Mouse (Mus musculus) right cerebral cortex, postnatal 25 days (tissue): ENCODE measurements around the gene Zkscan7.
A peak's percentile ranks its signal among the peaks of the same experiment; 100 is the strongest.
"Not testable (repeated sequence)": the region's sequence is repeated elsewhere in the genome, so short reads cannot be mapped to it uniquely, and the experiment has no call there.

Source experiments
- DNase-seq: peaks from one replicate; pipeline ENCODE4 v3.0.0; 2022

Zkscan7 gene

DNA sequence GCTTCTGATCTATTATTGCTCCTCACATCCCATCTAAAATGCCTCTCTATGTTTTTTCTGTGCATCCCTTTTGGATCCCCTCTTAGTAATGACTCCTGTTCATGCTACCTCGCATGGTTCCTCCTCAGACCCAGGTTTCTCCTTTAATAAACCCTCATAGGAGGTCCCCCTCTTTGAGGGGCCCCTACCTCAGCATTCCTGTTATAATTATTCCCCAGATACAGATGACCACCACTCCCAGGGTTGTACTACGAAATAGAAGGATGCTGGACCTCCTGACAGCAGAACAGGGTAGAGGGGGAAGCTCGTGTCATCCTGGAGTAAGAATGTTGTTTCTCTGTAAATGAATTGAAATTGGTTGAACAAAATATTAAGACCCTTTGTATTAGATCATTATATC, at the start of gene Zkscan7:
Gene Zkscan7, plus strand, starts transcription at position 301 of the 400 bp plus-strand sequence.
- no peak for DNase-seq

DNA sequence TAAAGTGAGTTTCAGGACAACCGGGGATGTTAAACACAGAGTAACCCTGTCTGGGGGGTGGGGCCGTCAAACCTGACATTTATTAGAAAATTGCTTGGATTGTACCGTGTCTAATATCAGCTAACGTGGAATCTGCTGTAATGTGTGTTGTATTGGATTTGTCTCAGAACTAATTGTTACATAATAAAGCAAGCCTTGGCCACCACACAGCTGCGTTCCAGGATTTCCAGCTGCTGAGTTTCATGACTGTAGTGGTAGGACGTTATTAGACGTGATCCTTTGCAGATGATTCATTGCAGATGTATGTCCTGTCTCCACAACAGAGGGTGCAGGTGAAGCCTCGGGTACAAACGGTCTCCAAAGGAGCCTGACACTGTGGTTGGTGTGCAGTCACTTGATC, 49.4 kb upstream of the Zkscan7 start:
- DNase-seq = no peak

DNA sequence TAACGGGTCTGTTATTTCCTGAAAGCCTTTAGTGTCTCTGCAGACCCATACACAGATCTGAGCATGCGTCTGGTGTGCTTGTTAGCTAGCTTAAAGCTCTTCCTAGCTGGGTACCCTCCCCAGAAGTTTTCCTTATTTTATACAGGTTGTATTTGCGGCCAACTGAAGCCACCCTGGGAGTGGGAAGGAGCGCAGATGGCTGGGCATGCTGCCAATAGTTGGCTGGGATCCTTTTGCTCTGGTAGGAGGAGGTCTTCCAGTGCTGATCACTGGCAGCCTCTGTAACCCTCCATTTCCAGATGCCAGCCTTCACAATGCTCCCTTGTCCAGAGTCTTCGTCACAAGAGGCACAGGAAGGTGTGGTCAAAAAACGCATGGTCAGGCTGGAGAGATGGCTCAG, 48.7 kb upstream of the Zkscan7 start:
- peak; percentile 44 for DNase-seq

DNA sequence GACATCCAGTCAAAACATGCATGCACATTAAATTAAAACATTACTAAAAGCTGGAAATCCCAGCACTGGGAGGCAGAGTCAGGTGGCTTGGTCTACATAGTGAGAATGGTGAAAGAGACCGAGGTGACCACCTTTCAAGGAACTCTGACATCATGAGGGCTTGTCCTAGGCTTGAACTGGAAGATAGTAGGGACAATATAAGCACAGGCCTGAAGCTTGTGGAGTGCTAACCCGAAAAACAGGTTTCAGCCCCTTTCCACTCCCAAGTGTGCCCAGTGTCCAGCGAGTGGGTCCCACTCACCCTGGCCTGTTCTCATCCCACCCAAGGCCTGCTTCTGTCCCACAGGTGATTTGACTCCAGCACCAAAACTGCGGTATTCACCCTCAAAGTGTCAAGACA, 48.3 kb upstream of the Zkscan7 start:
- DNase-seq = no peak

DNA sequence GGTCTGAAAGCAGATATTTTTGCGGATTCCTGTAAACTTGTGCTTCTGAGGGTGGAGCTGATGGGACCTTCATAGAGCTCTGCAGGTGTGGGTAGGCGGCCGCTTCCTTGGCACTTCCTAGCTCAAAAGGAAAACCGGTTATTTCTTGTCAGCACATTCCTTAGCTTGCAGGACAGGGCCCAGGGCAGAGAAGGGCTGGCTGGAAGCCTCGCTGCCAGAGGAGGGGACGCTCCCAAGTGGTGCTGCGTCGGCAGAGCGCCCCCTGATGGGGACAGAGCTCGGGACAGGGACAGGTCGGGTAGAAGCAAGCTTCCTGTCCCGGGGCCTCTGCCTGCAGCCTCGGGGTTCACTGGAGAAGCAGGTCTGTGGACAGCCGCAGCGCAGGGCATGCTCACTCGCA, 47.8 kb upstream of the Zkscan7 start:
- DNase-seq = peak; percentile 8

DNA sequence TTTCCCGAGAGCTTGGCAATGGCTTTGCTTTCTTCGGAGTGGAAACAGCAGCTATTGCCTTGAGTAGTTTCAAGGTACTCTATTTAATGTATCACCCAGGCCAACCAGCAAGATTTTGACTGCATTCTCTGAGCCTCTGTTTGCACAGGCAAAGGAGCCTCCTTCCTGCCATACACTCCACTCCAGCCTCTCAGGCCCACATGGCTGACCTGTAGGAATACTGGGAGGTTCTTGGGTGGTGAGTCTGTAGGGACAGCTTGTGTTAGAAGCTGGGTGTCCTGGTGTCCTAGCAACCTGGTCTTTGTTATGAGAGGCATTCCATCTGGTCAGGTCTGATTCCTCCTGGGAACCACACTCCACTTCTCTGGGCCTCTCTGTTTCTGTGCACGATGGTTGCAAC, 41.7 kb upstream of the Zkscan7 start, which contains the start of gene Gm35549:
Gene Gm35549, minus strand, starts transcription at position 276 of the 400 bp plus-strand sequence.
- no peak for DNase-seq

DNA sequence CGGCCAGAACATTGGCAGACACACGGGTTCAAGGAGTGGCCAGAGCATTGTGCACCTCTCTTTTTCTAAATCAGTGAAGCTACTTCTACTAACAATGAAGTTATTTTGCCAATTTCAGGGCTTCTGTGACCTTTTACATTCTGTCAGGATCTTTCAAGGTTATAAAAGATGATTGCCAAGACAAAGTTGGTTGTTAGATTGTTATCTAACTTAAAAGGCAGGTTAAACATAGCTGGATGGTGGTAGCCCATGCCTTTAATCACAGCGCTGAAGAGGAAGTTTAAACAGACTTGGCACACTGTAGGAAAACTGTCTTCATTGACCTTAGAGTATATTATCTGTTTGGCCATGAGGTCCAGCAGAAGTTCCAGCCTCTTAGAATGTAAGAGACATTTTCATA, 39.9 kb upstream of the Zkscan7 start:
- DNase-seq = no peak

DNA sequence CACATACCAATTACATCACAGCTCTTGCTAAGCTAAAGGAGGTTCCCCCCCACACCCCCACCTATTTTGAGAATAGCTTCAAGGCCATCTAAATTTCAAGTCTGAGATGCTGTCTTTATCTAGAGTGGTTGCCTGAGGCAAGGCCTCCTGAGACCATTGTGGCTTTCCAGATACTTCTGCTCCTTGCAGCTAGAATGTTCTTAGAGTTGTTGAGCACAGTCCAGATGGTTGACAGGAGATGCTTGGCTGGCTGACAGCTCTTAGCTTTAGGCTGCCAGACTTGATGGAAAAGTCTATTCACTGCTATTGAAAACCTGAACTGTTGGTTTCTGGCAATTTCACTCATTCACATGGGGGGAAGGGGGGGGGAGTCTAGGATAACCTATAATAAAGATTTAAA, 39.3 kb upstream of the Zkscan7 start:
- no peak for DNase-seq

DNA sequence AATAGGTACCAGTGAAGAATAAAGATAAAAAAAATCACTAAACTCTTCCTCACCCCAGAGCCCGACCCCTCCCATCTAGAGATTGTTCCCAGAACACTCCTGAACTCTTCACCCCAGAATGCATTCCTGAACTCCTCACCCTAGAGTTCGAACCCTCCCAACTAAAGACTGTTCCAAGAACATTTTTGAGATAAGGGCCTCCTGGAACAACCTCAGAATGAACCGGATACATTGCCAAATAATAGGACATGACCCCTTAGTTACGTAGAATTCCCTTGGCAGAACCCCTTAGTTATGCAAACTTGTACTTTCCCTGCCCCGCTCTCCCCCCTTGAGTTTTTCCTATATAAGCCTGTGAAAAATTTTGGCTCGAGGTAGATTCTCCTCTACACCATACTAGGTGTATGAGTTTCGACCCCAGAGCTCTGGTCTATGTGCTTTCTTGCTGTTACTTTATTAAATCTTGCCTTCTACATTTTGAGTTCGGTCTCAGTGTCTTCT, 37.6 kb upstream of the Zkscan7 start:
- not testable (repeated sequence) for DNase-seq

DNA sequence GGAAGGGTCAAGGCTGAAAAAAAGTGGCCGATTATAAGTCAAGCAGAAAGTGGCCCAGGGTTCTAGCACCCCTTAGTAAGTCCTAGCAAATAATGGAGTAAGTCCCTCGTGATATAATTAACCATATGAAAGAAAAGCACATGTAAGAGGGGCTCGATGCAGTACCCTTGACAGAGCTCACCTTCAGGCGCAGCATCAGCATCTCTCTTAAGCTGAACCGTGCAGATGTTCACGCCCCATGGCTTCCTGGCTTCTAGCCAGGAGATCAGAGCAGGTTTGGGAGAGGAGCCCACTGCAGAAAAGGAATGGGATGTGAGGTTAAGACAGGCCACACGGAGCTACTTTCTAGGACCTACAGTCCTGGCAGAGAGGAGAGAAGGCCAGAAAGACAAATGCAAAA, 31.0 kb upstream of the Zkscan7 start:
- DNase-seq = no peak

DNA sequence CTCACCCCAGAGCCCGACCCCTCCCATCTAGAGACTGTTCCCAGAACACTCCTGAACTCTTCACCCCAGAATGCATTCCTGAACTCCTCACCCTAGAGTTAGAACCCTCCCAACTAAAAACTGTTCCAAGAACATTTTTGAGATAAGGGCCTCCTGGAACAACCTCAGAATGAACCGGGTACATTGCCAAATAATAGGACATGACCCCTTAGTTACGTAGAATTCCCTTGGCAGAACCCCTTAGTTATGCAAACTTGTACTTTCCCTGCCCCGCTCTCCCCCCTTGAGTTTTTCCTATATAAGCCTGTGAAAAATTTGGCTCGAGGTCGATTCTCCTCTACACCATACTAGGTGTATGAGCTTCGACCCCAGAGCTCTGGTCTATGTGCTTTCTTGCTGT, 30.3 kb upstream of the Zkscan7 start:
- DNase-seq = not testable (repeated sequence)

DNA sequence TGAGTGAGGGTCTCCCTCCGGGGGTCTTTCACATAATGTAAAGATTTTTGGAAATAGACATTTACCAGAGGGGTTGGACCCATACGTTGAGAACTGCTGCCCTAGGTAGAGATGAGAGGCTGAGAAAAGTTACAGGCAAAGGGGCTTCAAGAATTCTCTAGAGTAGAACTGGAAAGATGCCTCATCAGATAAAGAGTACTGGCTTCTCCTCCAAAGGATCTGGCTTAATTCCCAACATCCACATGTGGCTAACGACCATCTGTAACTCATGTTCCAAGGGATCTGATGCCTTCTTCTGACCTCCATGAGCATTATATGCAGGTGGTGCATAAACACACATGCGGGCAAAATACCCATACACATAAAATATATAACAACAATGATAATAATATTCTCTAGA, 29.9 kb upstream of the Zkscan7 start:
- no peak for DNase-seq

DNA sequence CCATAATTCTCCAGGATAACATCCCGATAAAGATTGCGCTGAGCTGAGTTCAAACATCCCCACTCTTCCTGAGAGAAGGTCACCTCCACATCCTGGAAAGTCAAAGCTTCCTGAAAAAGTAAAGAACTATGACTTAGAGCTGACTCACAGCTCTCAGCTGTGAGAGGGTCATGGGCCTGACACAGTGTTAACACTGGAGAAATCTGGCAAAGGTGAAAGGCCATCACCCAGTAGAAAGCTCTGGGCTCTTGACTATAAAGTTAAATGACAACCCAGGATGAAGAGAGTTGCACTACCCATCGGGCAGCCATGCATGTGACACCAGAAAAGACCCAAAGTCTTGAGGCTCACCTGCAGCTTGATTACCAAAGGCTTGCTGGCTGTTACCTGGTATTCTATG, 28.8 kb upstream of the Zkscan7 start:
- DNase-seq = no peak

DNA sequence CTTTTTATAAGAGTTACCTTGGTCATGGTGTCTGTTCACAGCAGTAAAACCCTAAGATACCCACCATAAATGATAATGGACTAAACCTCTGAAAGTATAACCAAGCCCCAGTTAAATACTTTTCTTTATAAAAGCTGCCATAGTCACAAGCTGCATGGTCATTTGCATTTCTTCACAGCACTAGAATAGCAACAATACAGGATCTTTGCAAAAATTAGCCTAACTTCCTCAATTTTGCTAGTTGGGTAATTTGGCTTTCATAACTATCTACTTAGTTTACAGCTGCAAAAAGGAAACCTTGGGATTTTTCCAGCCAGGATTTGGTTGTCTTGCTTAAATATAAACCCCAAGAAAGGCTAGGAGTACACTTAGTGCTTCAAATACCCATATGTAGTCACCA, 24.7 kb upstream of the Zkscan7 start:
- DNase-seq = no peak

DNA sequence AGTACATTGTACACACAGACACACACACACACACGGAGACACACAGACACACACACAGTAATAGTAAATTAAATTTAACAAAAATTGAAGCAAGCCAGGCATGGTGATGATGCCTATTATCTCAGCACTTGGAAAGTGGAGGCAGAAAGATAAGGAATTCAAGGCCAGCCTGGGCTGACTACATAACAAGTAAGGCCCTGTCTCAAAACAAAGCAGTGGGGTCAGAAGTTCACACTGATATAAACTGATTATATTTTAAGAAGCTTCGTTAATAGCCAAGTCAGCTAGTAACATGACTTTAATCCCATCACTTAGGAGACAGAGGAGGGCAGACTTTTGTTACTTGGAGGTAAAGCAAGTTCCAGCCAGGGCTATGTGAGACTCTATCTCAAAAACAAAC, 21.8 kb upstream of the Zkscan7 start:
- no peak for DNase-seq

DNA sequence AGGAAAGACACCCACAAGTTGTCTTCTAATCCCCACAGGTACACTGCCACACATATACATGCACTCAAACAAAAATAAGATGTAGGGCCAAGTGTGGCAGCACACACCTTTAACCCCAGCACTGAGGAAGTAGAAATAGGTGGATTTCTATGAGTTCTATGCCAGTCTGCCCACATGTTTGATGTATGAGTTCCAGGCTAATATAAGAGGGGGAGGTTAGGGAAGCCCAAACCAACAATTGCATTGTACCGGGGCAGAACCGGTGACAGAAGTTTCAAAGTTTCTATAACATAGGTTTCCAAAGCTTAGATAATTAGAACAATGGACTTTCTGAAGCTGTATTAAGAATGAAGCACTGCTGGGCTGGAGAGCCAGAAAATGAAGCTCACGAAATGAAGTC, 20.6 kb upstream of the Zkscan7 start:
- DNase-seq = no peak

DNA sequence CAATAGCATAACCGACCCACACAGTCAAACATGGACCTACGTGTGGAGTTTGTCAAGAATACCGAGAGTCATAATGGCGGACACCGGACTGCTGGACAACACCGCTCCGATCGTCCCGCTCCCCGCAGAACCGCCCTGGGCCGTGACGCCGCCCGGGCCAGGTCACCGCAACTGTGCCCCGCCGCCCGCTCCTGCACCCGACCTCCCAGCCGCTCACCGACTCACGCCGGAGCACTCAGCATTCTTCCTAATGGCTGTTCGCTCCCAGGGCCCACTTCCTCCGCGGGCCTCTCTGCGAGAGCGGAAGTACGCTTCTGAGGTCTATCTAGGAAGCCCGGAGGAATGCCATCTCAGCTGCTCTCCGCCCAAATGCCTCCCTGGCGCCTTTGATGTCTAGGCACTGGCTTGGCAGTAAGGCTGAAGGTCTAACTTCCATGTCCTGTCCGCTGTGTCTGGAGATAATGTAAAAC, 19.8 kb upstream of the Zkscan7 start, which contains the start of gene Zfp445:
Gene Zfp445, minus strand, starts transcription at position 310 of the 470 bp plus-strand sequence.
- peak; percentile 82 for DNase-seq

DNA sequence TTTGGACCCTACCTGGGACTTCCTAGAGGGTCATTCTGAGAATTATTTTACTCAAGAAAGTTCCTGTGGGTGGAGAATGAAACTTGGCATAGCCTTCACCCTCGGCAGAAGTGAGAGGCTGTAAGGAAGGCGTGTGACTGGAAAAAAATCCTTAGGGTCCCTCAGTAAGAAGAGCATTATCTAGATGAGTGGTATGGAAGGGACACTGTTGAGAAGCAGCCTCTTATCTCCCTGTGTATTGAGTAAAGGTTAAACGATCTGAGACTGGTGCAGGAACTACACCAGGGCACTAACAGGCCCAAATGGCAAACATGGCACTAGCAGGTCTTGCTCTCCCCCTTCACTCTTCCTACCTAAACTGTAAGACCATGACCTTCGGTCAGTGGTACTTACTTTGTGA, 19.3 kb upstream of the Zkscan7 start:
- no peak for DNase-seq

DNA sequence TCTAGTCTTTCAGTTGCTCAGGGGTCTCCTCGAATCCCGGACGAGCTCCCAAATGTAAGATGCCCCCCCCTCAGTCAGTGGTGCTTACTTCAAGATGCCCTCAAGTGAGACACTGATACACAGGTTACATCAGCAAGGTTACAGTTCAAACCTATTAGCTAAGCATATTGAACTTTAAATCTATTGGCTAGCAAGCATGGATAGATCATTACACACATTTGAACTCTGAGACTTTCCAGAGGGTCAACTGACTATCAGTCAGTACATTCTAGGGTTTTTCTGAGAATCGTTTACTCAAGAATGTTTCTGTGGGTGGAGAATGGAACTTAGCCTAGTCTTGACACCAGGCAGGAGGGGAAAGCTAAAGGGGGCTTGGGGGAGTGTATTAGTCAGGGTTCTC, 12.9 kb upstream of the Zkscan7 start:
- DNase-seq = no peak

DNA sequence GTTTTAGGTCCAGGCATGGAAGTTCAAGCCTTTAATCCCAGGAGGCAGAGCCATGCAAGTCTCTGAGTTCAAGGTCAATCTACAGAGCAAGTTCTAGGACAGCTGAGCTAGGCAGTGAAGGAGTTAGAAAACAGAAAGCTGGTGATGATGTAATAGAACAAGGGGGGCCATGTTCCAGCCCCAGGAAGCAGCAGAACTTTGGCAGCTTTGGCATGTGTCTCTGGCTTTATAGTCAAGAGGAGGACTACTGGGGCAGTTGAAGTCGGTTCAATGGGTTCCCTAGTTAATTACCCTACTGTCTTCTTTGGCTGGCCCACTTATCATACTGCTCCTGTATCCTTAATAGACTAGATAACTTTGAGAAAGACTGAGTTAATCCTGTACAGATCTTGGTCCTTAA, 10.8 kb upstream of the Zkscan7 start:
- DNase-seq = no peak

DNA sequence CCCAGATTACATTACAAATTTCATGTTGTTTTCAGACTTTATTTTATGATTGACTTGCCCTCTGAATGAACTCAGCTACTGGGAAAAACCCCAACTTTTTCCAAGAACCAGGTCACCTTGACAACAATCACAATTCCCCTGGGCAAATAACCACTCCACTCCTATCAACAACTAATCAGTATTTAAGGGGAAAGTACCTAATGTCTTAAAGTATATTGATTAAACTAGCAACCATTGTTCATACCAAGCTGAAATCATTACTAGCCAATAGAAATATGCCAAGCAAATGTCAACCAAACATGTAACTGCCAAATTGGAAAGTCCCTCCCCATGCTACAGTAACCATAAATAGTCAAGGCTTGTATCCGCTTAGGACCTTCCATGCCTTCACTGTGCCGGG, 10.3 kb upstream of the Zkscan7 start:
- DNase-seq = no peak

DNA sequence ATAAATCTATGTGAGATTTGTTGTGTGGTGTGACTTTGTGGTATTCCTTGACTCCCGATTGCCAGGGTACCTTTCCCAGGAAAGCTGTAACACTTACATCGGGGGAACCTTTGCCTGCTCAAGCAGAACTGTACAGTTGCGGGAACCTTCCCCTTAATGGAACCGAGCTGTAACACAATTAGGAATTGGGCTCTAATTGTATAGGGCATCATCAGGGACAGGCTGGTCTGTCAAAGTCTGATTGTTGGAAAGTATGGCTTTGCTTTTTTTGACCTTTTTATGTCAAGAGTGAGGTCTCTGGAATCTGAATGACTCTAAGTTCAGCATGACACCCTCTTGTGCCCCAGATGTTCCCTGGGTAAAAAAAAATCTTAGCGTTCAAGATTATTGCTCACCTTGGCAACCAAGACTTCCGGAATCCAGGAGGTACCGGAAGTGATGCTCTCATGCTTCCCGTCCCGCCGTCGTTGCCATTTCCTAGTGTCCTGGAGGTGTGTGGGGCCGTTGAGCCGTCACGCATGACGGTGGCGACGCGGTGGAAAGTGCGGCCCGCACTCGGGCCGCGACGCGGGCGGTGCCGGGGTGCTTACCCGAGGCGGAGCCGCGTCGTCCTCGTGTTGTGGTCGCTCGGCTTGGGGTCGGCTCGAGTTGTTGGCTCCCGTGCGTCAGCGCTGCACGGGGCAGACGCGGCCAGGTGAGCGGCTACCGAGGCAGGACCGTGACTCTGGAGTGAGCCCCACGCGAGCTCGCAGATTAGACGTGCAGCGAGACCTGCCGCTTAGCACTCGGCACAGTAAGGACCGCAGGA, 1.1 kb downstream of the Zkscan7 start:
- DNase-seq = peak; percentile 48

DNA sequence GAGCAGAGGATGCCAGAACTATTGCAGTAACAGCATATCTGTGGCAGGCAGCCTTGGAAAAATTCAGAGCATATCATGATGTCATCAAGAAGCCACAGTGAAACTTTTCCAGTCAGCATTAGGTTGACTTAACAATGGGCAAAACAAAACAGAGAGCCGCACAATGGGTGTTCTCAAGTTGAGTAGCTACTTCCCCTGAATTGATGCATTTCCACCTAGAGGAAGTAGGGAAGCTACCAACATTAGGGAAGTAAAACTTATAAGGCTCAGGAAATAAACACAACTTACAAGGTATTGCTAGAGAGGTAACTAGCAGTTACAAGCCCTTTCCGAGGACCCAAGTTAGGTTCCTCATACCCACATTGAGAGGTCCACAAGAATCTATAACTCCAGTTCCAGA, 15.6 kb downstream of the Zkscan7 start:
- DNase-seq = no peak

DNA sequence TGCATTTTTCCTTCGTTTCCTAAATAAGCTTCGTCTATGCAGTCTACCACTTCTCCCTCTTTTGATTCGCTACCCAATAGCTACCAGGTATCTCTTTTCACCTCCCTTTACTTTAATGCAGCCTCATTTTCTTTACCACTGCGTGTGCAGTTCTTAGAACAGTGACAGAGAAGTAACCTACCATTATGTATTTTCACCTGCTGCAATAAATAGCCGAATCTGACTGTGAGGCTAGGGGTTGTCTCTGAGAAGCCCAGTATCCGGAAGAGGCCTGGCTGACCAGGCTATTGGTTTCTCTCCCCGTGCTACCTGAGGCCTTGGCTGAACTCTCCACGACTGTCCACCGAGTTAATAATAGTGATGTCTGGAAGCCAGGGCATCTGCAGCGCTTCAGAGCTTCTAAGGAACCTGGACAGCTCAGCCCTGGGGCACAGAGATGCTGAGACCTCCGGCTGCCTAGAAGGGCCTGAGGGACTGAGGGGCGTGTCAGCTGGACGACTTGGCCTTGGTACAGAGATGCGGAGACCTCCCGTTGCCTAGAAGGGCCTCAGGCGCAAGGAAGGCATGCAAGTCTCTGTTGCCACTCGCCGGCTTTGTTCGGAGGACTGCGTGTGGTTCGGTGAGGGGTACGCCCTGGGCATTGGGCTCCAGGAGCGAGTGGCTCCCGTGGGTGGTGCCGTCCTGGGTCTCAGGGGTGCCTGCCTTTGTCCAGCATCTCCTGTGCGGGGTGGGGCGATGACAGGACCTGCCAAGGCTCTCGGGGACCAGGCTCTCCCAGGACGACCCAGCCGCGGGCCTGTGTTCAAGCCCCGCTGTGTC, 17.4 kb downstream of the Zkscan7 start:
- DNase-seq = peak; percentile 28
